Mouse (Mus musculus): ENCODE measurements around the gene Slc1a4.

The Slc1a4 gene

DNA sequence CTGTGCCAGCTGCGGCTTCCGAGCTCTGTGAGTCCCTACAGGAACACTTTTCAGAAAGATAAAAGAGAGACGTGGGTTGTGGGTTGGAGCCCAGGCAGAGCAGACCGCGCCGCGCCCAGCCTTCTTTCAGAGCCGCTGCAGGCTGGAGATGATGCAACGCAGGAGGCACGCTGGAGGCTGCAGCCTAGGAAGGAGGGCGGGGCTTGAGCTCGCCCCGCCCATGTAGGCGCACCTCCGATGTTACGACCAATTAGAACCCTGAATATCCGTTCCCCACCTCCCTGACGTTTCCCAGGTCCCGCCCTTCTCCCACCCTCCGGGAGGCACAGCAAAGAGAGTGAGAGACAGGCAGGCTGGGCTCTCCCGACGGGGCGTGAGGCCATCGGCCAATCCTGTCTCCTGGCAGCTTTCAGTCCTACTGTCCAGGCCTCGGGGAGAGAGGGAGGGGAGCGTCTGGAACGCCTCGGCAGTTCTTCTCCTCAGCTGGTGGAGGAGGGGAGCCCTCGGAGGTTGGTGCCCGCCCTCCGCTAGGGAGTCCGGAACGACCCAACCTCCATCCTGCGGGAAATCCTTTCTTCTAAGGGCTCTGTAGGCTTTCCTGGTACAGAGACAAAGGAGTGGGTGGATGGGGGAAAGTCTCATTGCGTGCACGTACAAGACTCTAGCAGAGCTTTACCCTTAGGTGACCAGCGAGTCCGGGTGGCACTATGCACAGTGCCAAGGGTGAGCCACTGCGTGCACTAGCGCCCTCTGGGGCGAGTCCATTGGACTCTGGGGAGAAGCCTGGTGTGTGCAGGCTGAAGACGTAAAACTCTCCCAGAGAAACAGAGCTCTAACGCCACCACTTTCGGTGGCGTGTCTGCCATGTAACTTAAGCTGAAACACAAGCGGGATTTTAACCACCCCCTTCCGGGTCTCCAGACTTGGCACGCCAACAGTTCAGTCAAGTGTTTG, at the start of gene Slc1a4:
TSS of gene Slc1a4 (minus strand) at position 153 of the 954 bp plus-strand sequence.
- DNase-seq = peak; percentile 96

DNA sequence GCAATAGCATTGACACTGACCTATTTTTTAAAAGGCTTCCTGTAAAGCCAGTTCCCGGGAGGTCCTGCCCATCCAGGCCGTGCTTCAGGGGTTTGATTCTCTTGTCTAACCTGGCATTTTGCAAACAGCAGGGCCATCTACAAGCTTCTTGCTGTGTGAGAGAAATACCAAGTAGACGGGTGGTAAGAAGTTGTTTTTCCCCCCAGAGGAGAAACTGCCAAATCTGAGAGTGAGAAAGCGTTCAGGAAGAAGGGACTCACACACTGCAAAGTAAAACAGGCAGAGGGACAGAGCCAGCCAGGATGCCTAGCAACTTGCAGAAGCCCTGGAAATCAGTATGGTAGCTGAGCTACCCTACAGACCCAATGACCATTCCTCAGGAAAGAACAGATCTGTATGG, 47.6 kb upstream of the Slc1a4 start:
- no peak for DNase-seq

GRCm38 (mm10) chr11:20376642-20377041, 44.1 kb upstream of the Slc1a4 start:
- no peak for DNase-seq

- DNase-seq = peak; percentile 29
Observed at GRCm38 (mm10) chr11:20372616-20373211, 40.2 kb upstream of the Slc1a4 start.

DNA sequence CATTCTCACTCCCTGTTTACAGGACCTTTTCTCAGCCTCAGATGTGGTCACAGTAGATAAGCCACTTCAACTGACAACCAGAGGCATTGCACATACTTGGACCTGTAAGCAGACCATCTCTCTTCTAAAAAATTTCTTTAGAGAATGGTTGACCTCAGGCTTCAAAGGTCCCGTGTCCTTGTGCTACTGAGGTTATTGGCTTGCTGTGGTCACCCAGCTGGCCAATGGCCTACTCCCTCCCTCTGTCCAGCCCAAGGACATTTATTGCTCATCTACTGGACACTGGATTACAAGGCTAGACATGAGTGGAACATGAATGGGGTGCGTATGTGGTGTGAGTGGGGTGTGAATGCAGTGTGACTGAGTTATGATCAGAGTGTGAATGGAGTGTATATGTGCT, 38.0 kb upstream of the Slc1a4 start:
- DNase-seq = no peak

GRCm38 (mm10) chr11:20366456-20366855, 33.9 kb upstream of the Slc1a4 start:
- no peak for DNase-seq

- DNase-seq = no peak
Observed at GRCm38 (mm10) chr11:20361354-20361753, 28.8 kb upstream of the Slc1a4 start.

DNA sequence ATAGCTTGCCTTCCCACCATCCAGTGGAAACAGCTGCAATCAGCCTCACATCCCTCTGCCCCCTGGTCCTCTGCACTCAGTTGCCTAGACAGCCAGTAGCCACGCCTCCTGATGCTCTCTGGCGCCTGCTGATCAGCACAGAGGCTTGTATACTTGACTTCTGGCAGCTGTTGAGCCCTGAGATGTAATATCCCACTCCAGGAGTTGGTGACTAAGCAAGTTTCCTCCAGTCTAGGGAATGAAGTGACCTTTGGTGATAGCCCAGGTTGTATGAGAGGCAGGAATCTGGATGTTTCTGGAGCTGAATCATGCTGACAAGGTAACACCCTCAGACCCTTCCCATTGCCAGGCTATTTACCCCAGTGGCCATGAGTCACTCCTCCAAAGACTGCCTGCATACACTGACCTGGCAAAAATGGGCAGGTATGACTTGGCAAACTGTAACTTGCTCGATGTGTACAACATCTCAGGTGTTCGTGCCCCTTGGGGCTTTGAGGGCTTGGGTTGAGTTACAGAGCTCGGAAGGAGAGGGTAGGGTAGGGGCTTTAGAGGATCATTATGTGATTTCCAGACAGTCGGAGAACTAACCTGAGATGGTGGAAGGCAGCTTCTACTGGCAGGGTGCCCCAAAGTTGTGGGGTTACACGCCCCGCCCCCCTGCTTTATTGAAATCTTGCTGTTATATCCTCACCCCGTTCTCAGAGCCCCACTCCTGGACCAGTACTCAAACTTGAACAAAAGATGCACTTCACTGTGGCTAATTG, 25.4 kb upstream of the Slc1a4 start:
- DNase-seq = no peak

- no peak for DNase-seq
Observed at GRCm38 (mm10) chr11:20348466-20348865, 16.0 kb upstream of the Slc1a4 start.

DNA sequence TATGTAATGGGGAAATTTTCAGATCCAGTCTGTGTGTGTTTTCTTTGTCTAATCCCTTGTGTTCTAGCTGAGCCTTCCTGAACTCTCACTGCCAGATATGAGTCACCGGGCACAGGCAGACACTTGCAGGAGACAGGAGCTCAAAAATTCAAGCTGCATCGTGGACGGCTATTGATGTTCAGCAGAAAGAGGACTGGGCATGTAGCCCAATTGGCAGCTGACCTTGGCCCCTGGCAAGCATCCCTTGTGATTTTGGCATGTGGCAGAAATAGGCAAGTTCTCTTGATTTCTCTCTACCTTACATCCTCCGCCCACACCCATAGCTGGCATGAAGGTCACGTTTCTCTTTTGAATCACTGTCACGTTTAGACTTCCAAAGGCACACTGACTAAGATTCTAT, 15.0 kb upstream of the Slc1a4 start:
- DNase-seq = peak; percentile 86

DNA sequence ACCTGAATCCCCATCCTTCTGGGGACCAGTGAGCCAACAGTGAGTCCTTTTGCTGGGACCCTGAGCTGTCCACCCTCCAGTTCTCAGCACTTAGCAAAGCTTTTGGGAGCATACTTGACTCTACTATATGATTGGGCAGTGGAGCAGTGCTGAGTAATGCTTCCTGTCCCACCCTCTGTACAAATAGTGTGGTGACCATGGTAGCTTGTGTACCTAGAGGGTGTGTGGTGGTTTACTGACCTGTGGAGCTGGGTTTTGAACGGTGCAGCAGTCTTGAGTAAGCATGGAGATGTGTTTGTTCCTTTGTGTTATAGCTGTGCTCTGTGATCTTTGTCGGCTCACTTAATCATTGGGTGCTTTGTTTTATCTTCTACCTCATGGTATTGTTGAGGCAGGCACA, 13.9 kb upstream of the Slc1a4 start:
- no peak for DNase-seq

DNA sequence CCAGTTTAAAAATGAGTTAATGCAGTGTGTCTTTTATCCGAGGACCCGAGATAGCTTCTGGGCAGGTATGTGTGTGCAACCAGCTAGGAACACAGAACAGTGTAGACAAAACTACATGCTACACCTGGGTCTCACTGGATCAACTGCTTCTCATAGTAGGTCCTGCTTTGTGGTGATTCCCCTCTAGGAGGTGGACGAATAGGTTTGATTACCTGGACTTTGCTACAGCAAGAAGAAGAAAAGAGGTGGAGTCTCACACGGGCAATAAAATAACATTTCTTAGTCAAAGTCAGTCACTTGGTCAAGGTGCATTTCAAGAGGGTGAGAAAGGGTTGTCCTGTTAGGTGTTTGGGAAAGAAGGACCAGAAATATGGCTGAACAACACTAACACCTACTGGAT, 11.4 kb upstream of the Slc1a4 start:
- DNase-seq = no peak

DNA sequence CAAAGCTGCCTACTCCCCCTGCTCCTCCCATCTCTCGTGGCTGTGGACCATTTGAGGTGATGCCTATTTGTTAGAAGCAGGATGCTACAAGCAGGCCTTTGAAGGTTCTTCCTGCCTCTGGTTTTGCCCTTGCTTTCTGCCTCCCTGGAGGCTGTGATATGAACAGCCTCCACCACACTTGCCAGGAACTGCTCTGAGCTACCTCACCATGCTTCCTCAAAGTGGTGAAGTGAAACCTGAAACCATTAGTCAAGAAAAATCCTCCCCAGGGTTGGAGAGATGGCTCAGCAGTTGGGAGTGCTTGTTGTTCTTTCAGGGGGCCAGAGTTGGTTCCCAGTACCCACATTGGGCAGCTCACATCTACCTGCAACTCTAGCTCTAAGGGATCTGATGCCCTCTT, 9.1 kb upstream of the Slc1a4 start:
- no peak for DNase-seq

GRCm38 (mm10) chr11:20338703-20339102, 6.2 kb upstream of the Slc1a4 start:
- no peak for DNase-seq

- DNase-seq = no peak
Observed at GRCm38 (mm10) chr11:20334301-20334700, 1.8 kb upstream of the Slc1a4 start.

- DNase-seq = peak; percentile 45
Observed at GRCm38 (mm10) chr11:20331690-20332537, 599 bp downstream of the Slc1a4 start.

- DNase-seq = no peak
Observed at GRCm38 (mm10) chr11:20331027-20331689, 1.4 kb downstream of the Slc1a4 start.

DNA sequence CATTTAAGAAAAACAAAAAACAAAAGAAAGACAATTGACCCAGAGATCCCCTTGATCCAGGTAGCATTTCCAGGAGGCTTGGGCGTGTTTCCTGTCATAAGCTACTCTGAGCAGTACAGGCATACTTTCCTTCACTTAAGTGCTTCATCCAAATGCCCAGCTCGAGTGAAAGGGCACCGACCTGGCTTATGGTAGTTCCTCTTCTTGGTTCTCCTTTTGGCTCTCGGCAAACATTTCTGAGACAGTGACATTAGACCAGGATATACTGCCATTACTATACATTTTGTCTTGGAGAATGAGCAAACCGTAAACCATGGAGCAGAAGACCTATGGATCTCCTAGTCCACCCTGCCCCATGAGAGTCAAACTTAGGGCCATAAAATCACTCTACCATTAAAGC, 2.8 kb downstream of the Slc1a4 start:
- DNase-seq = no peak

DNA sequence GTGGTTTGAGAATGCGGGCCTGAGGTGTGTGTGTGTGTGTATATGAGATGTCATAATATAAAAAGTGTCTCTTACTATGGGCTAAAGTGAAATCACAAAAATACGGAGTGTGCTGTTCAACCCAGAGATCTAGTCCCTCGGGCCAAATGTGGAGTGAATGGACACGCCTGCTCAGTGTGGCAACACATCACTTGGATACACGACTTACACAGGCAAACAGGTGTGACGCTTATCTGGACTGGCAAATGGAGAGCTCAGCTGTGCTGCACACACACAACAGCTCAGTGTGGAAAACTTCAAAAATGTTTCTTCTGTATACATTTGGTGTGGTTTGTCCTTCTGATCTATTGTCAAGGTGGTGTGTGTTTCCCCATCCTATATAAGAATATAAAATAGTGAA, 3.7 kb downstream of the Slc1a4 start:
- no peak for DNase-seq

- DNase-seq = no peak
Observed at GRCm38 (mm10) chr11:20326328-20326995, 6.1 kb downstream of the Slc1a4 start.

GRCm38 (mm10) chr11:20325073-20325694, 7.3 kb downstream of the Slc1a4 start:
- no peak for DNase-seq

All from layer of hippocampus, adult 9-11 months (tissue).